Mouse (Mus musculus) hindbrain, postnatal 0 days (tissue): ENCODE measurements around the gene Acvrl1. TPM values are rescaled to one million over a fixed set of nuclear protein-coding genes. Genes with fewer than 3 reads are reported as not detected.

Experiments
- ATAC-seq: fragments of 200-750 bp; cut with Nextera tagmentation; 2 replicates; pipeline ENCODE4 v1.8.0; 2017; ENCODE audit warnings: mild to moderate bottlenecking, moderate TSS enrichment, moderate library complexity
- DNase-seq: peaks from one replicate; pipeline ENCODE4 v3.0.0-alpha.2; 2015; ENCODE audit warnings: low spot score
- H3K27ac ChIP-seq: fragments of 300-500 bp; sonication (generic); 2 replicates; pipeline ENCODE4 v1.5.1; 2014; ENCODE audit warnings: mild to moderate bottlenecking
- H3K27me3 ChIP-seq: fragments of 300-500 bp; sonication (generic); 2 replicates; pipeline ENCODE4 v1.6.1; 2014; ENCODE audit warnings: low read length, mixed read lengths; ENCODE audit not compliant: insufficient read depth
- H3K36me3 ChIP-seq: fragments of 300-500 bp; sonication (generic); 2 replicates; pipeline ENCODE4 v1.6.1; 2014; ENCODE audit warnings: low read length, mixed read lengths; ENCODE audit not compliant: insufficient read depth
- H3K4me1 ChIP-seq: fragments of 300-500 bp; sonication (generic); 2 replicates; pipeline ENCODE4 v1.6.1; 2014; ENCODE audit warnings: antibody characterized with exemption, low read length, mixed read lengths; ENCODE audit not compliant: insufficient read depth
- H3K4me2 ChIP-seq: fragments of 300-500 bp; sonication (generic); 2 replicates; pipeline ENCODE4 v1.6.1; 2014; ENCODE audit warnings: low read depth, mild to moderate bottlenecking, low read length, moderate library complexity, mixed read lengths
- H3K4me3 ChIP-seq: fragments of 300-500 bp; sonication (generic); 2 replicates; pipeline ENCODE4 v1.5.1; 2014; ENCODE audit warnings: low read length
- H3K9ac ChIP-seq: fragments of 300-500 bp; sonication (generic); replicated peaks from 2 replicates; pipeline ENCODE4 v1.6.1; 2014; ENCODE audit warnings: mild to moderate bottlenecking, low read length, moderate library complexity, mixed read lengths
- H3K9me3 ChIP-seq: fragments of 300-500 bp; sonication (generic); 2 replicates; pipeline ENCODE4 v1.6.1; 2016; ENCODE audit warnings: low read length, mixed read lengths
- CTCF ChIP-seq: IDR thresholded peaks from 2 replicates; pipeline ENCODE4 v1.5.1; 2016; ENCODE audit warnings: antibody characterized with exemption, control low read depth, low read depth
- WGBS: fragments of 180-500 bp; shearing (Covaris S2); extraction: QIAGEN DNeasy Blood & Tissue Kit; methylation state at CpG from one replicate; pipeline ENCODE4 v1.1.7; 2014; 5-methylcytosine and 5-hydroxymethylcytosine counted together
- polyA plus RNA-seq: library from polyadenylated mRNA; unstranded; fragments of >200 nt; fragmentation: Nextera tagmentation; extraction: Ambion mirVana; gene quantifications from 2 replicates; pipeline ENCODE4 v1.2.1, GENCODE M21; 2015
- total RNA-seq: library from RNA; depleted of rRNA; stranded (reverse); fragments of >200 nt; gene quantifications from 2 replicates; pipeline ENCODE4 v1.2.3, GENCODE M21; 2014

Acvrl1 gene
- total and polyA plus RNA-seq, 2 experiments from 2014 or later = 7.0 to 21.6 TPM

GRCm38 (mm10) chr15:101154700-101155616, 26.6 kb downstream of the Acvrl1 start:
- no peak for TF ChIP-seq CTCF
- Histone ChIP-seq H3K27ac (no peak overlapping the region), H3K9ac (no peak overlapping the region), H3K4me2 (no peak overlapping the region), H3K27me3 (no peaks in the 10 kb centered on the region), H3K36me3 (no peaks in the 10 kb centered on the region), H3K9me3 (no peaks in the 10 kb centered on the region), H3K4me3 (no peak overlapping the region), H3K4me1 (no peaks in the 10 kb centered on the region)
- ATAC-seq (no peak), DNase-seq (no peak)
- 85% methylated on average over 7 of the region's 7 CpGs for WGBS

DNA sequence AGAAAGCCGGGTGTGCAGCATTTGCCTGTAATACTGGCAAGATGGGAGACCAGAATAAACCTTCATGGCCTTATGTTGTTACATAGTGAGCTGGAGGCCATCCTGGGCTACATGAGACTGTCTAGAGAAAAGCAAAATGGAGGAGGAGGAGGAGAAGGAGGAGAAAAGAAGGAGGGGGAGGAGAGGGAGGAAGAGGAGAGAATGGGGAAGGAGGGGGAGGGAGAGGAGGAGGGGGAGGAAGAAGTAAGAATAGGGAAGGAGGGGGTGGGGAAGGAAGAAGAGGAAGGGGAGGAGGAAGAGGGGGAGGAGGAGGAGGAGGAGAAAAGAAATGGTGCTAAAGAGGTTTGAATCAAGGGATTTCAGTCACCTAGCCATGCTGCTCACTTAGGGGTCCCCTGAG, 31.8 kb downstream of the Acvrl1 start:
- Histone ChIP-seq H3K4me3 (no peak overlapping the region), H3K4me1 (peaks cover 17% of the 10 kb centered on the region; the same call in 1 of the 2 replicates), H3K27ac (no peak overlapping the region), H3K9me3 (no peaks in the 10 kb centered on the region), H3K9ac (no peak overlapping the region), H3K27me3 (no peaks in the 10 kb centered on the region), H3K4me2 (no peak overlapping the region), H3K36me3 (no peaks in the 10 kb centered on the region)
- 24% methylated on average over 1 of the region's 1 CpGs for WGBS
- ATAC-seq (no peak), DNase-seq (no peak)
- TF ChIP-seq CTCF = no peak

GRCm38 (mm10) chr15:101160591-101160990, 32.3 kb downstream of the Acvrl1 start:
- Histone ChIP-seq H3K4me1 (peaks cover 17% of the 10 kb centered on the region; the same call in 1 of the 2 replicates), H3K9ac (no peak overlapping the region), H3K27ac (peak overlapping the region; percentile 17; the same call in 1 of the 2 replicates), H3K4me3 (no peak overlapping the region), H3K9me3 (no peaks in the 10 kb centered on the region), H3K36me3 (no peaks in the 10 kb centered on the region), H3K4me2 (peak overlapping the region; percentile 27), H3K27me3 (no peaks in the 10 kb centered on the region)
- no peak for TF ChIP-seq CTCF
- peak; percentile 86 for DNase-seq
- ATAC-seq = peak; percentile 85
- 7% methylated on average over 7 of the region's 7 CpGs for WGBS

DNA sequence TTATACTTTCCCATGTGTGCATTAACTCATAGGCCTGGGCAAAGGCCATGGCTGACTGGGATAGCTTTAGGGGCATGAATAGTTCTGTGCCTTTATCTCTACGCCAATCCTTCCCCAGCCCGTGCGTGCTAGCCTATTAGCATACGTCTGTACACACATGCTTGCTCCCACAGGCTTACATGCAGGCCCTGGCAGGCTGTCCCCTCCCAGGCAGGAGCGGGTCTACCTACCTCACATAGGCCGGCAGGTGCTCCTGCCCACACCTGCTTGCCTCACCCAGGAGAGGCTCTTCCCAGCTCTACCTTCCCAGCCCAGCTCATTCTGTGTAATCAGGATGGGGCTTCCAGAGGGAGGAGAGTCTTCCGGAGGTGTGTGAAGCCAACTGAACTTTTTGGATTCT, 33.2 kb downstream of the Acvrl1 start:
- Histone ChIP-seq H3K9ac (no peak overlapping the region), H3K9me3 (no peaks in the 10 kb centered on the region), H3K27me3 (no peaks in the 10 kb centered on the region), H3K4me3 (no peak overlapping the region), H3K4me1 (peaks cover 17% of the 10 kb centered on the region; the same call in 1 of the 2 replicates), H3K36me3 (no peaks in the 10 kb centered on the region), H3K4me2 (no peak overlapping the region), H3K27ac (no peak overlapping the region)
- no peak for DNase-seq
- 71% methylated on average over 7 of the region's 7 CpGs for WGBS
- no peak for ATAC-seq
- no peak for TF ChIP-seq CTCF

DNA sequence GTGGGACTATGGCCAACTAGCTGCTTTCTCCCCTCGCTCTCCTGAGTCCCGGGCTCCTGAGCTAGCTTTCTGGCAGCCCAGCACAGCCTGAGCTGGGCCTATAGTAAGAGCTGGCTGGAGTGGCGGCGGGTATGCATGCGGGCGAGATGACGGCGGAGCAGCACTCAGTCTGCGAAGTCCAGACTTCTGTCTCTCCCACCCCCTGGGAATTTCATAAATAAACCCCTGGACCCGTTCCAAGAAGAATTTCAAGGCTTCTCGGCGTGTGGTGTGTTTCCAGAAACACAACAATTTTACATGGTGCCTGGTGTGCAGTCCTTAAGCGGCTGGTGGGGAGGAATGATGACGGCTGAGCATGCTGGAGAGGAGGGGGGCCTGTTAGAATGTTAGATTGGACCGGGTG, 34.7 kb downstream of the Acvrl1 start:
- DNase-seq (peak; percentile 67), ATAC-seq (no peak)
- Histone ChIP-seq H3K9ac (no peak overlapping the region), H3K4me3 (no peak overlapping the region), H3K9me3 (no peaks in the 10 kb centered on the region), H3K4me1 (peaks cover 17% of the 10 kb centered on the region; the same call in 1 of the 2 replicates), H3K36me3 (no peaks in the 10 kb centered on the region), H3K27ac (peak overlapping the region; percentile 7; the same call in 1 of the 2 replicates), H3K27me3 (no peaks in the 10 kb centered on the region), H3K4me2 (no peak overlapping the region)
- WGBS = 18% methylated on average over 15 of the region's 15 CpGs
- TF ChIP-seq CTCF = no peak

DNA sequence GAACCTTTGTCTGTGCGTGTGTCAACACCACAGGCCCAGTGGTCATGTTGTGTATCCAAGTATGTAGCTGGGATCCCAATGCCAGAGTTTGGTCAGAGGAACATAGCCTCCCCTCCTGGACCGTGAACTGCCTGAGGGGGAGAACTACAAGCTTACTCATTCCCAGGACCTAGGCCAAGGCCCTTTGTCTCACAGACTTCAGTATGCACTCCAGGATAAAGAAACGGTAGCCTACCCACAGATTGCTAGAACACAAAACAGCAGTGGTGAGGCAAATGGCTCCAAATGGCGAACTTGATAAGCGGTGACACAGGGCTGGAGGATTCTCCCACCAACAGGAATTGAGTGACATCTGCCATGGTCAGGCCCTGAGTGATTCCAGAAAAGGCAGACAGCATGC, 35.5 kb downstream of the Acvrl1 start:
- ATAC-seq (no peak), DNase-seq (no peak)
- Histone ChIP-seq H3K27me3 (no peaks in the 10 kb centered on the region), H3K4me3 (no peak overlapping the region), H3K9ac (no peak overlapping the region), H3K27ac (no peak overlapping the region), H3K36me3 (no peaks in the 10 kb centered on the region), H3K4me2 (no peak overlapping the region), H3K9me3 (no peaks in the 10 kb centered on the region), H3K4me1 (peaks cover 17% of the 10 kb centered on the region; the same call in 1 of the 2 replicates)
- 40% methylated on average over 5 of the region's 5 CpGs for WGBS
- TF ChIP-seq CTCF = no peak

- H3K4me2 ChIP-seq = no peak overlapping the region
- H3K27me3 ChIP-seq = no peaks in the 10 kb centered on the region
- TF ChIP-seq CTCF = no peak
- H3K9ac ChIP-seq = no peak overlapping the region
- H3K4me1 ChIP-seq = peaks cover 17% of the 10 kb centered on the region; the same call in 1 of the 2 replicates
- WGBS = 49% methylated on average over 5 of the region's 5 CpGs
- no peak overlapping the region for H3K27ac ChIP-seq
- H3K4me3 ChIP-seq = no peak overlapping the region
- DNase-seq (no peak), ATAC-seq (no peak)
- no peaks in the 10 kb centered on the region for H3K36me3 ChIP-seq
- H3K9me3 ChIP-seq = no peaks in the 10 kb centered on the region
These were observed 36.0 kb downstream of the Acvrl1 start for GRCm38 (mm10) chr15:101164291-101164690.
